Mouse (Mus musculus): Measurements from ENCODE around the gene Ifnlr1.

- TF ChIP-seq CHD1 (IDR thresholded peaks at IDR 0.05; ENCODE audit: low read depth, low read length) (no peak), CTCF (conservative IDR thresholded peaks at IDR 0.05 in 1 of 2, IDR thresholded peaks at IDR 0.05 in 1 of 2; ENCODE audit: low read depth in 2 of 2, low read length in 2 of 2) (no peak), EP300 (IDR thresholded peaks at IDR 0.05; ENCODE audit: low read length) (no peak), IRF4 (IDR thresholded peaks at IDR 0.05; ENCODE audit: low read depth, low read length) (no peak), MAX (IDR thresholded peaks at IDR 0.05; ENCODE audit: low read length) (no peak), ZC3H11A (IDR thresholded peaks at IDR 0.05; ENCODE audit: low read depth, low read length) (no peak), POLR2A (IDR thresholded peaks at IDR 0.05; ENCODE audit: low read depth, low read length) (no peak), NRF1 (IDR thresholded peaks at IDR 0.05; ENCODE audit: low read depth, low read length) (no peak), SIN3A (IDR thresholded peaks at IDR 0.05; ENCODE audit: low read length) (no peak), MXI1 (IDR thresholded peaks at IDR 0.05; ENCODE audit: low read depth, low read length) (no peak)
These were observed 32.1 kb upstream of the Ifnlr1 start for GRCm38 (mm10) chr4:135653956-135654355.

Data from CH12.LX (cell line).